Mouse (Mus musculus): ENCODE measurements around the gene Ly6g5b. TPM values are rescaled to one million over a fixed set of nuclear protein-coding genes. Genes with fewer than 3 reads are reported as not detected.

Gene Ly6g5b
- total RNA-seq, 1 experiment: 1.5 TPM

- no peak for TF ChIP-seq HCFC1 (IDR thresholded peaks at IDR 0.05; ENCODE audit: borderline replicate concordance, insufficient read depth, low read length)
- no peak for TF ChIP-seq CHD2 (IDR thresholded peaks at IDR 0.05; ENCODE audit: low read depth, low read length)
- TF ChIP-seq MAFK (IDR thresholded peaks at IDR 0.05; ENCODE audit: insufficient read depth, low read depth, low read length): no peak
- no peak for TF ChIP-seq ZNF384 (IDR thresholded peaks at IDR 0.05; ENCODE audit: low read depth, low read length)
- TF ChIP-seq ZC3H11A (IDR thresholded peaks at IDR 0.05; ENCODE audit: borderline replicate concordance, low read depth, low read length): no peak
- in situ Hi-C loops (cut with MboI; ENCODE audit: low sequenced_read_pairs in 2 of 2, unreplicated experiment in 2 of 2): loop anchor here in 1 of 2 experiments (25.0 kb wide), 1 partner anchor 94 kb away; the partner anchor contains the start of genes Vars and Vwa7
- Histone ChIP-seq H3K4me3 (ENCODE audit: insufficient read depth in 1 of 2, low read depth in 1 of 2, low read length in 2 of 2, poor library complexity in 1 of 2, severe bottlenecking in 1 of 2) (no peak overlapping the region), H3K9ac (ENCODE audit: insufficient read depth, low read depth, low read length, poor library complexity, severe bottlenecking) (no peak overlapping the region), H3K9me3 (ENCODE audit: control insufficient read depth, insufficient read depth, low read depth, low read length) (no peaks in the 10 kb centered on the region), H3K27ac (ENCODE audit: insufficient read depth, low read depth, low read length, poor library complexity, severe bottlenecking) (no peak overlapping the region), H3K4me1 (ENCODE audit: control insufficient read depth in 2 of 2, insufficient read depth in 2 of 2, low read length in 2 of 2, poor library complexity in 1 of 2) (peaks cover 0 to 3% of the 10 kb centered on the region in 2 experiments; a peak in 1 of 4 replicates), H3K36me3 (ENCODE audit: control insufficient read depth, insufficient read depth, low read length, poor library complexity, severe bottlenecking) (peaks cover 7% of the 10 kb centered on the region; the same call in 1 of the 2 replicates)
- no peak for DNase-seq (ENCODE audit: low read depth, low spot score)
Observed at GRCm38 (mm10) chr17:35106522-35106921, 8.7 kb downstream of the Ly6g5b start.

- Histone ChIP-seq H3K9ac (ENCODE audit: insufficient read depth, low read depth, low read length, poor library complexity, severe bottlenecking) (no peak overlapping the region), H3K4me1 (ENCODE audit: control insufficient read depth in 2 of 2, insufficient read depth in 2 of 2, low read length in 2 of 2, poor library complexity in 1 of 2) (peaks cover 0 to 3% of the 10 kb centered on the region in 2 experiments; a peak in 1 of 4 replicates), H3K27ac (ENCODE audit: insufficient read depth, low read depth, low read length, poor library complexity, severe bottlenecking) (no peak overlapping the region), H3K4me3 (ENCODE audit: insufficient read depth in 1 of 2, low read depth in 1 of 2, low read length in 2 of 2, poor library complexity in 1 of 2, severe bottlenecking in 1 of 2) (no peak overlapping the region; a peak in 1 of 4 replicates), H3K36me3 (ENCODE audit: control insufficient read depth, insufficient read depth, low read length, poor library complexity, severe bottlenecking) (peaks cover 12% of the 10 kb centered on the region; the same call in 1 of the 2 replicates), H3K9me3 (ENCODE audit: control insufficient read depth, insufficient read depth, low read depth, low read length) (no peaks in the 10 kb centered on the region)
- DNase-seq (ENCODE audit: low read depth, low spot score): no peak
- TF ChIP-seq ZNF384 (IDR thresholded peaks at IDR 0.05; ENCODE audit: low read depth, low read length) (peak; percentile 62), MAFK (IDR thresholded peaks at IDR 0.05; ENCODE audit: insufficient read depth, low read depth, low read length) (no peak)
- in situ Hi-C loops (cut with MboI; ENCODE audit: low sequenced_read_pairs in 2 of 2, unreplicated experiment in 2 of 2): loop anchor here in 1 of 2 experiments (25.0 kb wide), 1 partner anchor 94 kb away; the partner anchor contains the start of genes Vars and Vwa7
Observed at GRCm38 (mm10) chr17:35105740-35106389, 9.4 kb downstream of the Ly6g5b start.

GRCm38 (mm10) chr17:35104754-35105153 is 10.5 kb downstream of the Ly6g5b start:
- no peak for DNase-seq (ENCODE audit: low read depth, low spot score)
- H3K4me3 ChIP-seq (ENCODE audit: insufficient read depth in 1 of 2, low read depth in 1 of 2, low read length in 2 of 2, poor library complexity in 1 of 2, severe bottlenecking in 1 of 2): no peak overlapping the region
- H3K4me1 ChIP-seq (ENCODE audit: control insufficient read depth in 2 of 2, insufficient read depth in 2 of 2, low read length in 2 of 2, poor library complexity in 1 of 2): peaks cover 0 to 7% of the 10 kb centered on the region in 2 experiments; a peak in 1 of 4 replicates
- H3K9me3 ChIP-seq (ENCODE audit: control insufficient read depth, insufficient read depth, low read depth, low read length): no peaks in the 10 kb centered on the region
- in situ Hi-C loops (cut with MboI; ENCODE audit: low sequenced_read_pairs in 2 of 2, unreplicated experiment in 2 of 2): loop anchor here in 1 of 2 experiments (25.0 kb wide), 1 partner anchor 92 kb away; the partner anchor contains the start of genes Vars and Vwa7
- H3K36me3 ChIP-seq (ENCODE audit: control insufficient read depth, insufficient read depth, low read length, poor library complexity, severe bottlenecking): peaks cover 14% of the 10 kb centered on the region; the same call in 1 of the 2 replicates
- TF ChIP-seq ZNF384 (IDR thresholded peaks at IDR 0.05; ENCODE audit: low read depth, low read length) (no peak), MAFK (IDR thresholded peaks at IDR 0.05; ENCODE audit: insufficient read depth, low read depth, low read length) (no peak), CHD2 (IDR thresholded peaks at IDR 0.05; ENCODE audit: low read depth, low read length) (no peak), HCFC1 (IDR thresholded peaks at IDR 0.05; ENCODE audit: borderline replicate concordance, insufficient read depth, low read length) (no peak)
- no peak overlapping the region for H3K27ac ChIP-seq (ENCODE audit: insufficient read depth, low read depth, low read length, poor library complexity, severe bottlenecking)
- no peak overlapping the region for H3K9ac ChIP-seq (ENCODE audit: insufficient read depth, low read depth, low read length, poor library complexity, severe bottlenecking)

GRCm38 (mm10) chr17:35104079-35104478 is 11.1 kb downstream of the Ly6g5b start:
- H3K36me3 ChIP-seq (ENCODE audit: control insufficient read depth, insufficient read depth, low read length, poor library complexity, severe bottlenecking): peaks cover 14% of the 10 kb centered on the region; the same call in 1 of the 2 replicates
- H3K9me3 ChIP-seq (ENCODE audit: control insufficient read depth, insufficient read depth, low read depth, low read length): no peaks in the 10 kb centered on the region
- no peak for DNase-seq (ENCODE audit: low read depth, low spot score)
- H3K27ac ChIP-seq (ENCODE audit: insufficient read depth, low read depth, low read length, poor library complexity, severe bottlenecking): no peak overlapping the region
- in situ Hi-C loops (cut with MboI; ENCODE audit: low sequenced_read_pairs in 2 of 2, unreplicated experiment in 2 of 2): loop anchor here in 1 of 2 experiments (25.0 kb wide), 1 partner anchor 92 kb away; the partner anchor contains the start of genes Vars and Vwa7
- no peak overlapping the region for H3K9ac ChIP-seq (ENCODE audit: insufficient read depth, low read depth, low read length, poor library complexity, severe bottlenecking)
- H3K4me3 ChIP-seq (ENCODE audit: insufficient read depth in 1 of 2, low read depth in 1 of 2, low read length in 2 of 2, poor library complexity in 1 of 2, severe bottlenecking in 1 of 2): no peak overlapping the region
- no peak for TF ChIP-seq CHD2 (IDR thresholded peaks at IDR 0.05; ENCODE audit: low read depth, low read length)
- no peak for TF ChIP-seq ZC3H11A (IDR thresholded peaks at IDR 0.05; ENCODE audit: borderline replicate concordance, low read depth, low read length)
- no peak for TF ChIP-seq MAFK (IDR thresholded peaks at IDR 0.05; ENCODE audit: insufficient read depth, low read depth, low read length)
- no peak for TF ChIP-seq HCFC1 (IDR thresholded peaks at IDR 0.05; ENCODE audit: borderline replicate concordance, insufficient read depth, low read length)
- no peak for TF ChIP-seq ZNF384 (IDR thresholded peaks at IDR 0.05; ENCODE audit: low read depth, low read length)
- peaks cover 0 to 9% of the 10 kb centered on the region in 2 experiments; a peak in 1 of 4 replicates for H3K4me1 ChIP-seq (ENCODE audit: control insufficient read depth in 2 of 2, insufficient read depth in 2 of 2, low read length in 2 of 2, poor library complexity in 1 of 2)

All from ES-E14 (cell line).